Mouse (Mus musculus): Measurements from ENCODE around the gene Rnf145. TPM values are rescaled to one million over a fixed set of nuclear protein-coding genes. Genes with fewer than 3 reads are reported as not detected.
A peak's percentile ranks its signal among the peaks of the same experiment; 100 is the strongest.

Gene Rnf145
- polyA plus RNA-seq, 1 experiment from 2014 or later, result 64.5 TPM

DNA sequence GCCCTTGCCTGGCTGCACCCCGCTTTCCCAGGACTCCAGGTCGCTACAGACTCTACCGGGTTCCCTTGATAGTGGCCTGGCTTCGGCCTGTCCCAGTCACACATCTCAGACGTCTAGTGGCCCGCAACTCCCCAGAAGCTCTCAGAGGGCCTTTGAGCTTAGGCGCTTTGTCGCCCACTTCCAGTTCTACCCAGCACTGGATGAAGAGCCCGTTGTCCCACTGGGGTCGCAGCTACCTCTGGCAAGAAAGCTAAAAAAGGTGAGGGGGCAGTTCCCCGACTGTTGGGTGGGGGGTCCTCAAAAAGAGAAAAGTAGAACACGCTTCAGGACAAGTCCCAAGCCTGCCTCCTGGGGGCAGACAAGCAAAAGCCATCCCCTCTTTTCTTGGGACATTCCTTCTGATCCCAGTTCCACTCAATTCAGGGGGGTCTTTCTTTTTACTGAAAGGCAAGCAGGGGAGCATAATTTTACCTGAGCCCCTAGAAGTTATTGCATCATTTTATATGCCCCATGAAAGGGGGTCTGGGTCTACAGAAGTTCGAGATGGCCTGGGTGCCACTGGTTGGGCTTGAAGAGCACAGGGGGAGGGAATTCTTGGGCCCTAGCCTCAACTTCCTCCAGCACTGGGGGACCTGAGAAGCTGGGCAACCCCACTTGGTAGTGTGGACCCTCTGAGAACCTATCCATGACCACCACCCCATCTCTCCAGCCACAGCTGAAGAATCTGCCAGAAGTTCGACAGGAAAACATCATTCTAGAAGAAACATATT is 94.8 kb downstream of the Rnf145 start:
- peaks cover 53% of the 10 kb centered on the region for H3K27me3 ChIP-seq (replicated peaks)

More for the DNA sequence above, 94.8 kb downstream of the Rnf145 start:
- H3K4me2 ChIP-seq, result peak overlapping the region; percentile 60
- no peaks in the 10 kb centered on the region for H3K36me3 ChIP-seq
- ATAC-seq (ENCODE audit: insufficient read depth, low FRiP score, low read depth), result no peak
- 9% methylated on average over 14 of the region's 14 CpGs for WGBS
- no peaks in the 10 kb centered on the region for H3K9me3 ChIP-seq
- peaks cover 17% of the 10 kb centered on the region for H3K4me1 ChIP-seq
- H3K4me3 ChIP-seq (replicated peaks), result peak overlapping the region; percentile 31
- H3K9ac ChIP-seq, result no peak overlapping the region; the same call in 1 of the 2 replicates
- no peak overlapping the region for H3K27ac ChIP-seq

Small RNAs within 50 kb of the gene (microRNA-seq; reads per million reads assigned to microRNA genes)
- not detected for gene Gm22121

Other genes starting within 250 kb of the Rnf145 start
- 0.06 TPM in 1 of 2 replicates, not detected in the other for gene Il12b, start 118.9 kb upstream of the Rnf145 start, polyA plus RNA-seq (2015; fragmentation: Nextera tagmentation; extraction: Ambion mirVana)
- gene Ublcp1, start 48.5 kb upstream of the Rnf145 start, polyA plus RNA-seq (2015; fragmentation: Nextera tagmentation; extraction: Ambion mirVana), result 53.9 and 57.0 TPM in 2 replicates
- gene Ebf1, start 98.4 kb downstream of the Rnf145 start, polyA plus RNA-seq (2015; fragmentation: Nextera tagmentation; extraction: Ambion mirVana), result 11.8 and 12.2 TPM in 2 replicates